Mouse (Mus musculus) left cerebral cortex, postnatal 36 days (tissue): ENCODE data around the gene Dnaic1. TPM values are rescaled to one million over a fixed set of nuclear protein-coding genes. Genes with fewer than 3 reads are reported as not detected.

Experiments
- DNase-seq, 2 experiments: peaks; one replicate each; pipeline ENCODE4 v3.0.0; 2021 to 2022; ENCODE audit warnings: low spot score in 2 of 2, mixed read lengths in 1 of 2
- intact Hi-C: fragments of 180-260 bp; cut with DNase I; formaldehyde crosslinking; loops from one replicate; pipeline ENCODE4 v1.15.1; 2025
- total RNA-seq, 2 experiments: library from RNA; stranded (reverse); gene quantifications; 2 replicates each; pipeline ENCODE4 v1.2.3; 2021

Gene Dnaic1
- total RNA-seq, 2 experiments from 2014 or later: 9.4 to 10.0 TPM

- DNase-seq: peak; percentile 30 to 39
- intact Hi-C loops: loop anchor here (5.0 kb wide), 3 partner anchors 37 to 102 kb away; no protein-coding TSS in a partner anchor
Observed at GRCm38 (mm10) chr4:41654217-41654616, 84.6 kb downstream of the Dnaic1 start.

- no peak for DNase-seq
- intact Hi-C loops: no loop called here
Observed at GRCm38 (mm10) chr4:41655525-41655924, 86.0 kb downstream of the Dnaic1 start.

GRCm38 (mm10) chr4:41658566-41659384 lies 89.2 kb downstream of the Dnaic1 start:
- no peak for DNase-seq
- intact Hi-C loops: no loop called here

GRCm38 (mm10) chr4:41659556-41659955 lies 90.0 kb downstream of the Dnaic1 start:
- no peak for DNase-seq
- intact Hi-C loops: no loop called here

- intact Hi-C loops: no loop called here
- DNase-seq: peak in 1 of 2 experiments; percentile 2
Observed at GRCm38 (mm10) chr4:41660851-41661430, 91.4 kb downstream of the Dnaic1 start.

GRCm38 (mm10) chr4:41662723-41663122 lies 93.1 kb downstream of the Dnaic1 start:
- DNase-seq: peak in 1 of 2 experiments; percentile 2
- intact Hi-C loops: no loop called here

GRCm38 (mm10) chr4:41663614-41664013 lies 94.0 kb downstream of the Dnaic1 start:
- intact Hi-C loops: no loop called here

GRCm38 (mm10) chr4:41664533-41664932 lies 95.0 kb downstream of the Dnaic1 start:
- no peak for DNase-seq
- intact Hi-C loops: no loop called here

More at GRCm38 (mm10) chr4:41663614-41664013, 94.0 kb downstream of the Dnaic1 start:
- DNase-seq: no peak

- DNase-seq: no peak
- intact Hi-C loops: no loop called here
Observed at GRCm38 (mm10) chr4:41665009-41665675, 95.6 kb downstream of the Dnaic1 start.

- intact Hi-C loops: no loop called here
- DNase-seq: no peak
Observed at GRCm38 (mm10) chr4:41666646-41667045, 97.1 kb downstream of the Dnaic1 start.

- intact Hi-C loops: no loop called here
- no peak for DNase-seq
Observed at GRCm38 (mm10) chr4:41670836-41671235, 101.3 kb downstream of the Dnaic1 start.

- intact Hi-C loops: no loop called here
- no peak for DNase-seq
Observed at GRCm38 (mm10) chr4:41671500-41671899, 101.9 kb downstream of the Dnaic1 start.

GRCm38 (mm10) chr4:41671963-41672480 lies 102.4 kb downstream of the Dnaic1 start:
- intact Hi-C loops: no loop called here
- no peak for DNase-seq

GRCm38 (mm10) chr4:41672522-41672963 lies 103.0 kb downstream of the Dnaic1 start:
- no peak for DNase-seq
- intact Hi-C loops: no loop called here

GRCm38 (mm10) chr4:41673186-41673585 lies 103.6 kb downstream of the Dnaic1 start:
- no peak for DNase-seq
- intact Hi-C loops: no loop called here

- no peak for DNase-seq
- intact Hi-C loops: no loop called here
Observed at GRCm38 (mm10) chr4:41676248-41677005, 106.9 kb downstream of the Dnaic1 start.

- intact Hi-C loops: no loop called here
- no peak for DNase-seq
Observed at GRCm38 (mm10) chr4:41677006-41677629, 107.5 kb downstream of the Dnaic1 start.

GRCm38 (mm10) chr4:41678863-41679262 lies 109.3 kb downstream of the Dnaic1 start:
- intact Hi-C loops: no loop called here

GRCm38 (mm10) chr4:41679291-41679690 lies 109.7 kb downstream of the Dnaic1 start:
- intact Hi-C loops: no loop called here
- DNase-seq: no peak

More at GRCm38 (mm10) chr4:41678863-41679262, 109.3 kb downstream of the Dnaic1 start:
- no peak for DNase-seq
